Mouse (Mus musculus): ENCODE measurements around the gene Gm16440.
"Not testable (repeated sequence)": the region's sequence is repeated elsewhere in the genome, so short reads cannot be mapped to it uniquely, and the experiment has no call there.

Gene Gm16440

GRCm38 (mm10) chr14:6390219-6390618 lies at the start of gene Gm16440:
Gene Gm16440, minus strand, starts transcription at chr14:6390319.
- DNase-seq (ENCODE audit: low spot score), result not testable (repeated sequence)

DNA sequence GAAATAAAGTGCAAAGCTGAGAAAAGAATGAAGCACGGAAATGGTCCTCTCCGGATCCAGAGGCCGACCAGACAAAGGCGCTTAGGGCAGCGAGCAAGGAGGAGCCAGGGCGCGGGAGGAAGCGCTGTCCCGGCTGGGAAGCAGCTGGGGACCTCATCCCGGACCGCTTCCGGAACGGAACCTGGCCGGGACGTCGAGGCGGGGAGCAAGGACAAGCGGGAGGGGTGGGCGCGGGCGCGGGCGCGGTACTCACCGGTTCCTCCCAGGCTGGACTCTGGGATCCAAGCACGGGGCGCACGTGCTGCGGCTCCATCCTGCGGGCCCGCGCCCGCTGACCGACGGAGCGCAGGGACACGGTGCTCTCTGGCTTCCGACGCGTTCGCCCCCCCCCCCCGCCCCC lies 36.6 kb upstream of the Gm16440 start:
- DNase-seq (ENCODE audit: low spot score), result not testable (repeated sequence)

- not testable (repeated sequence) for DNase-seq (ENCODE audit: low spot score)
Observed at GRCm38 (mm10) chr14:6426353-6426752, 36.2 kb upstream of the Gm16440 start.

DNA sequence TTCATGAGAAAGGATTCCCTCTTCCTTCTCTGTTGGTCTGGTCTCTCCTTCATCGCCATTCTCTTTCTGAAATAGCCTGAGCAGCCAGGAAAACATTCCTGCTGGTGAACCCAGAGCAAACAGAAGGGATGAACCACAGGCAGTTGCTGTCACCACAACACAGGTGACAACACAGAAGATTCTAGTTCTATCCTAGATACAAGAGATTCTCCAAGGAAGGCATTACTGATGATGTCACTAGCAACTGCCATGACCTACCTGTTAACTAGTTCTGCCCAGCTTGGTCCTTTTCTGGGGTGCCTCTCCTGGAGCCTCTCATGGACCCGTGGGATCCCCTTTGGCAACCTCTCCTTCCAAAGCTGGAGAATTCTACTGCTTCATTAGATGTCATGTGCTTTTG lies 22.3 kb upstream of the Gm16440 start, which contains the start of gene Gm3591:
Gene Gm3591 (minus strand): TSS at position 101 of the 400 bp plus-strand sequence.
- not testable (repeated sequence) for DNase-seq (ENCODE audit: low spot score)

GRCm38 (mm10) chr14:6343578-6343977 lies 46.5 kb downstream of the Gm16440 start, which contains the start of gene Gm3618:
Gene Gm3618, minus strand, starts transcription at chr14:6343678.
- DNase-seq (ENCODE audit: low spot score), result not testable (repeated sequence)
